ENCODE assay signal across 9 mouse cellular contexts in the genomic region with DNA sequence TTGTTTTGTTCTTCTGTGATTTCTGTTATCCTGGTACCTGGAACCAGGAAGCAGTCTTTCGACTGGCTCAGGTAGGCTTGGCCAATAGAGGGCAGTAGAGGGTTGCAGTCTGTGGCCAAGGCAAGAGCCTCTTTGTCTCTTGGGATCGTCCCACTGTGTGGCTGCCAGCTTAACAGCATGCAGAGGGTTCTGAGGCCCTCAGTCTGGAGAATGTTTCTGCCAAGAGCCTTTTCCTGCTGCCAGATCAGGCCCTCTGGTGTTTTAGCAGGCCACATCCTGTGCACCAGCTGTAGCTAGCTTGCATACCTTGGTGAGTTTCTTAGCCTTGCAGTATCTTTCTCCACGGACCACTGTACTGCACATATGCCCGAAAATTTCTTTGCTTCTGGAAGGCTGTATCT.
A peak's percentile ranks its signal among the peaks of the same experiment; 100 is the strongest.
DNase-seq lines count a peak whose midpoint lies in the region; ATAC-seq lines count a peak whose summit lies in the region.
"Had no signal": no experiment of that assay in that cellular context is flagged by ENCODE, and none has a peak within 500 bp of the region (broad histone marks: within the 10 kb centered on the region; RNA-seq: fewer than 3 reads in every experiment).

No protein-coding gene starts in this region.

- ATAC-seq in hindbrain, embryonic 12.5 days (ENCODE audit: low FRiP score) = peak; percentile 90
- ATAC-seq in monocyte, adult 5-6 weeks (replicated peaks; ENCODE audit: insufficient number of reproducible peaks, low FRiP score, low TSS enrichment, poor library complexity, severe bottlenecking) = no peak

- H3K9me3 ChIP-seq in hindbrain, embryonic 12.5 days (replicated peaks) = no peaks in the 10 kb centered on the region
- H3K9me3 ChIP-seq: liver, embryonic 15.5 days had no signal

- no peaks in the 10 kb centered on the region for H3K27me3 ChIP-seq in hindbrain, embryonic 12.5 days
- H3K27me3 ChIP-seq: liver, embryonic 15.5 days had no signal

- no peak overlapping the region for H3K4me3 ChIP-seq in hindbrain, embryonic 12.5 days
- H3K4me3 ChIP-seq: liver, embryonic 15.5 days had no signal

- peak; percentile 77 for DNase-seq in R1 (ENCODE audit: low read depth, low spot score)
- DNase-seq in cerebellum, adult 8-10 months = peak; percentile 89
- DNase-seq in frontal cortex, adult 2 months (ENCODE audit: extremely low spot score in 1 of 2, low spot score in 1 of 2) = peak; percentile 32 to 78
- peak; percentile 71 for DNase-seq in layer of hippocampus, adult 9-11 months
- DNase-seq in lung, postnatal 10 days = peak; percentile 80
- peak; percentile 61 for DNase-seq in right cerebral cortex, adult 18-20 months

- H3K27ac ChIP-seq in hindbrain, embryonic 12.5 days = 0 out of 2 replicates have a peak overlapping the region, but pooled peaks have one; percentile 7
- H3K27ac ChIP-seq: liver, embryonic 15.5 days had no signal

- no peak overlapping the region for H3K4me2 ChIP-seq in hindbrain, embryonic 12.5 days (replicated peaks)
- H3K4me2 ChIP-seq: liver, embryonic 15.5 days had no signal

- H3K4me1 ChIP-seq in hindbrain, embryonic 12.5 days = peaks cover 2% of the 10 kb centered on the region; the same call in 1 of the 2 replicates
- H3K4me1 ChIP-seq: liver, embryonic 15.5 days had no signal

- H3K9ac ChIP-seq in hindbrain, embryonic 12.5 days = no peak overlapping the region
- H3K9ac ChIP-seq: liver, embryonic 15.5 days had no signal

- no peaks in the 10 kb centered on the region for H3K36me3 ChIP-seq in hindbrain, embryonic 12.5 days
- H3K36me3 ChIP-seq: liver, embryonic 15.5 days had no signal

- 43% methylated on average over 4 of the region's 4 CpGs for WGBS in hindbrain, embryonic 12.5 days
